Mouse (Mus musculus) frontal cortex, postnatal 36 days (tissue): ENCODE measurements around the gene 4930562C15Rik.

Experiments
- DNase-seq, 2 experiments: peaks; one replicate each; pipeline ENCODE4 v3.0.0; 2022; ENCODE audit warnings: low spot score in 2 of 2

Gene 4930562C15Rik

DNA sequence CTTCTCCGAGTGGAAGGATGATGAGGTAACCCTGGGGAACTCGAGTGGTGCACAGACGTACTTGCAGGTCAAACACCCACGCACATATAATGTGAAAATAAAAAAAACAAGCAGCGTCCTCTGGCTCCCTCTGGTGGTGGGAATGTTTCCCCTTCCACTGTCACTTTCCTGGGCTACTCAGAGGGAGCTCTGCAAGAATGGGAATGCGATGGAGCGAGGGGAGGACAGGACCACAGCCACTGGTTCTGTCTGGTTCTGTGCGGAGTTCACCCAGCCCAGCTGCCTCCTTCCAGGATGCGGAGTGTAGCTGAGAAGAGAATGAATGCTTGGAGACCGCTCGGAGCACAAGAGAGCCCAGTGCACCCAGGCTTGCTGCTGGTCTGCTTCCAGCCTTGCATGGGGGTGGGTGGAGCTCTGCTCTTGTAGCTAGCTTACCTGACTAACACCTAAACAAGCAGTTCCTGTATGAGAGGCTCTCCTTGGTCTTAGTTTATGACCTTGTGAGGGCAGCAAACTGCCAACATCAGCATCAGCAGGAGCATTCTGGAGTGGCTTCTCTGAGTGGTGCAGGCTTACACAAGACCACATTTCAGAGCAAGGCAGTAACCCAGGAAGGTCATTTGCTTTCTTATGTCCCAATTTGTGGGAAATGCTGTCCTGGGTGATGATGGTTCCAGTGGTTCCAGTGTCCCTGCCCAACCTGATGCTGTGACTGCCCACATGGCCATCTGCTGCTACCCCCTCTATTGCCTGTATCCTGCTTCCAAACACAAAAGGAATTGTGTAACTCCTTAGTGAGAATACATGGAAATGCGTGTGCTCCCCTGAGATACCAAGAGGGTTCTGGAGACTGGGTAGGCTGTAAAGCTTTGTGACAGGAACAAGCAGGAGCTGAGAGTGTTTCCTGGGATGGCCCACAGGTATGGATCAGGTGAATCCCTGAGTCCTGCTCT, 78.8 kb downstream of the 4930562C15Rik start:
- DNase-seq: peak; percentile 91 to 95

DNA sequence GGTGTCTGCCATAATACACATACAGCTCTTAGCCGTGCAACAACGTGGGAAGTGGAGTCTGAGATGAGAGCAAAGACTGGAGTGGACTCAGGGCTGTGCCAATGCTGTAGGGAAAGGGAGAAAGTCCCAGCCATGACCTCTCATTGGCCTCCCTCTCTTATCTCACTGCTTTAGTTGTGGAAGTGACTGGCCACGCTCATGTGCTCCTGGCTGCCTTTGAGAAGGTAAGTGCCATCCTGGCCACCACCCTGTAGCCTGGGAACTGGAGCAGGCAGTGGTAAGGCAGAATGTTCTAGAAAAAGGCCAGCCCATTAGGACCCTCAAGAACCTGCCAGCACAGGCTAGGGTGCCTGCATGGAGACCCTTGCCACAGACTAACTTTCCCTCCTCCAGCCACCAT, 80.7 kb downstream of the 4930562C15Rik start:
- DNase-seq: no peak

DNA sequence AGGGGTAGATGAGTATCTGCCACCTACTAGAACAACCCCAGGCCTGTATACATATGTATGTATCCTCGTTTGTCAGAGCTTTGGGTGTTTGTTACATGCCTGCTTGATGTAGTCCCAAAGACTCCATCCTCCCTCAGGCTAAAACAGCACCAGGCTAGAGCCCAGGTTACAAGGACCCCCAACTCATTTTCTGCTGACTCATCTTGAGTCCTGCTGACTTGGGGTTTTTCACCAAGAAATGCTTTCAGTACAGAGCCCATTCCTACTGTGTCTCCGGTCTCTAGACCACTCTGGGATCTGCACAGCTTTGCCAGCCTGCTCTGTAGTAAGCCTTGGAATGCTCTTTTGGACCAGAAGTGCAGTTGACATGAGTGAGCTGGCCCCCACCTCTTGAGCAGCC, 81.4 kb downstream of the 4930562C15Rik start:
- no peak for DNase-seq
